Mouse (Mus musculus) midbrain, embryonic 14.5 days (tissue): ENCODE measurements at regions not wholly inside any gene's neighbourhood (a gene's known extent, or its start where the extent isn't known, plus 50 kb on each side); places are given as distances from the start of the nearest gene placed in this dataset.

Source experiments
- ATAC-seq: fragments of 200-750 bp; cut with Nextera tagmentation; 2 replicates; pipeline ENCODE4 v1.8.0; 2017; ENCODE audit warnings: moderate number of reproducible peaks, moderate library complexity; ENCODE audit not compliant: low FRiP score, low TSS enrichment
- DNase-seq: peaks from one replicate; pipeline ENCODE4 v3.0.0-alpha.2; 2015
- H3K27ac ChIP-seq: fragments of 300-500 bp; sonication (generic); replicated peaks from 2 replicates; pipeline ENCODE4 v1.5.1; 2014; ENCODE audit warnings: mild to moderate bottlenecking, low read depth, low read length, moderate library complexity
- H3K27me3 ChIP-seq: fragments of 300-500 bp; sonication (generic); 2 replicates; pipeline ENCODE4 v1.6.1; 2014; ENCODE audit warnings: low read length, control low read depth, mixed read lengths; ENCODE audit not compliant: control insufficient read depth, insufficient read depth
- H3K36me3 ChIP-seq: fragments of 300-500 bp; sonication (generic); 2 replicates; pipeline ENCODE4 v1.6.1; 2014; ENCODE audit warnings: low read length, control low read depth; ENCODE audit not compliant: control insufficient read depth, insufficient read depth
- H3K4me1 ChIP-seq: fragments of 300-500 bp; sonication (generic); 2 replicates; pipeline ENCODE4 v1.6.1; 2014; ENCODE audit warnings: mild to moderate bottlenecking, antibody characterized with exemption, low read length, control low read depth; ENCODE audit not compliant: control insufficient read depth, insufficient read depth
- H3K4me2 ChIP-seq: fragments of 300-500 bp; sonication (generic); 2 replicates; pipeline ENCODE4 v1.6.1; 2014; ENCODE audit warnings: mild to moderate bottlenecking, low read length, moderate library complexity
- H3K4me3 ChIP-seq: fragments of 300-500 bp; sonication (generic); replicated peaks from 2 replicates; pipeline ENCODE4 v1.5.1; 2014; ENCODE audit warnings: low read depth, low read length
- H3K9ac ChIP-seq: fragments of 300-500 bp; sonication (generic); replicated peaks from 2 replicates; pipeline ENCODE4 v1.6.1; 2014; ENCODE audit warnings: mild to moderate bottlenecking, low read length, moderate library complexity
- H3K9me3 ChIP-seq: fragments of 300-500 bp; sonication (generic); 2 replicates; pipeline ENCODE4 v1.6.1; 2016; ENCODE audit warnings: low read length, control low read depth, mixed read lengths; ENCODE audit not compliant: control insufficient read depth
- WGBS: fragments of 180-500 bp; shearing (Covaris S2); extraction: QIAGEN DNeasy Blood & Tissue Kit; methylation state at CpG from one replicate; pipeline ENCODE4 v1.1.7; 2014; 5-methylcytosine and 5-hydroxymethylcytosine counted together

DNA sequence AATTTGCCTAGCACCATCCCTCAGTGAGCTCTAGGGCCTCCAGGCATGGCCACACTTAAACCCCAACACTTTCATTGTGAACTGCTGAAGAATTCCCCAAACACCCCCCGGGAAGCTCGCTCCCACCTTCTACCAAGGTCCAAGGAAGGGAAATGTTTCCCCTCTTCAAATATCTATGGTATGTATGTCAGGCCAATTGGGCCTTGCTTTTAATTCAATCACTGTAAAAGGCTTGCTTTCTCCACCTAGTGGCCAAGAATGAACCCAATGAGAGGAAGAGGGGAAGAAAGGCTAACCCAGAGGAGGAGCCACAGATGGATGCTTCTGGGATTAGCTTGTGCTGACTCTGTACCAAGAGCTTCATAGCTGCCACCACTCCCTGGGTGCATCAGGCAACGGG, 336.3 kb upstream of the Tgfbr2 start:
- no peaks in the 10 kb centered on the region for H3K9me3 ChIP-seq
- H3K27ac ChIP-seq: no peak overlapping the region
- no peaks in the 10 kb centered on the region for H3K27me3 ChIP-seq
- no peak overlapping the region for H3K9ac ChIP-seq
- peak; percentile 73 for DNase-seq
- no peaks in the 10 kb centered on the region for H3K4me1 ChIP-seq
- no peak for ATAC-seq
- H3K4me2 ChIP-seq: no peak overlapping the region
- no peaks in the 10 kb centered on the region for H3K36me3 ChIP-seq
- 62% methylated on average over 3 of the region's 3 CpGs for WGBS
- no peak overlapping the region for H3K4me3 ChIP-seq

GRCm38 (mm10) chr9:116507756-116508155, 332.6 kb upstream of the Tgfbr2 start:
- Histone ChIP-seq H3K27me3 (no peaks in the 10 kb centered on the region), H3K27ac (no peak overlapping the region), H3K36me3 (no peaks in the 10 kb centered on the region), H3K9me3 (no peaks in the 10 kb centered on the region), H3K4me2 (no peak overlapping the region), H3K4me1 (no peaks in the 10 kb centered on the region), H3K9ac (no peak overlapping the region), H3K4me3 (no peak overlapping the region)
- WGBS: 85% methylated on average over 5 of the region's 5 CpGs
- no peak for DNase-seq
- ATAC-seq: no peak

GRCm38 (mm10) chr9:116502831-116503230, 327.7 kb upstream of the Tgfbr2 start:
- 41% methylated on average over 5 of the region's 5 CpGs for WGBS

DNA sequence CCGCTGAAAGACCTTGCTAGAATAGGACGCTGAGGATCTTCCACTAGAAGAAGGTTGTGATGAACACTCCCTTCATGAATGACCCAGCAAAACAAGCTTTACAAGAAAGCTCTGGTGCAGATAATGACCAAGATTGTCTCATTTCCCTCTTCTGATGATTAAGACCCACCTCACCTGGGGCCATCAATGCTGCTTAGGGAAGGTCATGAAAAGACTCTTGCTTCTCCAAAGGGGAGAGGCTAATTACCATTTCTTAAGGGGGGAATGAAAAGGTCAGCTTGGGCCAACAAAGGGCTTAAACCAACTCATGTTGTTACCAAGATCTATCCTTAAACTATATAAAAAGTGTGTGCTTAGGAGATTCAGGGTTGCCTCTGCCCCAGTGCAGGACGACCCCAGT, 325.8 kb upstream of the Tgfbr2 start:
- Histone ChIP-seq H3K4me2 (no peak overlapping the region), H3K27ac (no peak overlapping the region), H3K27me3 (no peaks in the 10 kb centered on the region), H3K9ac (no peak overlapping the region), H3K36me3 (no peaks in the 10 kb centered on the region), H3K9me3 (no peaks in the 10 kb centered on the region), H3K4me1 (no peaks in the 10 kb centered on the region), H3K4me3 (no peak overlapping the region)
- 71% methylated on average over 3 of the region's 3 CpGs for WGBS
- DNase-seq: no peak
- no peak for ATAC-seq

More at GRCm38 (mm10) chr9:116502831-116503230, 327.7 kb upstream of the Tgfbr2 start:
- no peak for DNase-seq
- Histone ChIP-seq H3K9me3 (no peaks in the 10 kb centered on the region), H3K9ac (no peak overlapping the region), H3K36me3 (no peaks in the 10 kb centered on the region), H3K27me3 (no peaks in the 10 kb centered on the region), H3K27ac (no peak overlapping the region), H3K4me2 (no peak overlapping the region), H3K4me3 (no peak overlapping the region), H3K4me1 (no peaks in the 10 kb centered on the region)
- no peak for ATAC-seq

GRCm38 (mm10) chr9:116491227-116491626, 316.1 kb upstream of the Tgfbr2 start:
- WGBS: 87% methylated on average over 2 of the region's 2 CpGs
- DNase-seq: no peak

DNA sequence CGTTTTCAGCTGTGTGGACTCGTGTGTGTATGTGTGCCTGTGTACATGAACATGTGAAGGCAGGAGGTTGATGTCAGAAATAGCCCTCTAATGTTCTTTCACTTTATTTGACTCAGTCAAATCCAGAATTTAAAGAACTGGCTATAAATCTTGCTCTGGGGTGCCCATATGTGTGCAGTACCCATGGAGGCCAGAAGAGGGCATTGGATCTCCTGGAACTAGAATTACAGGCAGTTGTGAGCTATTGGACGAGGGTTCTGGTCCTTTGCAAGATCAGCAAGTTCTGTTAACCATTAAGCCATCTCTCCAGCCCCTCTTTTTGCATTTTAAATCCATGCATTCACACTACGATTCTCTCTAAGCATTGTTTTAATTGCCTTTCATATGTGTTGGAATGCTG, 314.6 kb upstream of the Tgfbr2 start:
- DNase-seq (peak; percentile 48), ATAC-seq (no peak)
- Histone ChIP-seq H3K9ac (no peak overlapping the region), H3K36me3 (no peaks in the 10 kb centered on the region), H3K27me3 (no peaks in the 10 kb centered on the region), H3K9me3 (peaks cover 5% of the 10 kb centered on the region; the same call in 1 of the 2 replicates), H3K27ac (no peak overlapping the region), H3K4me3 (no peak overlapping the region), H3K4me2 (no peak overlapping the region), H3K4me1 (no peaks in the 10 kb centered on the region)
- 72% methylated on average over 4 of the region's 4 CpGs for WGBS

More at GRCm38 (mm10) chr9:116491227-116491626, 316.1 kb upstream of the Tgfbr2 start:
- no peak for ATAC-seq
- Histone ChIP-seq H3K4me3 (no peak overlapping the region), H3K4me2 (no peak overlapping the region), H3K4me1 (no peaks in the 10 kb centered on the region), H3K27ac (no peak overlapping the region), H3K36me3 (no peaks in the 10 kb centered on the region), H3K9me3 (peaks cover 5% of the 10 kb centered on the region; the same call in 1 of the 2 replicates), H3K9ac (no peak overlapping the region), H3K27me3 (no peaks in the 10 kb centered on the region)

- H3K27ac ChIP-seq: no peak overlapping the region; the same call in 1 of the 2 replicates
- H3K9ac ChIP-seq: no peak overlapping the region
- no peaks in the 10 kb centered on the region for H3K36me3 ChIP-seq
- DNase-seq (no peak), ATAC-seq (no peak)
- no peak overlapping the region for H3K4me2 ChIP-seq
- 86% methylated on average over 5 of the region's 5 CpGs for WGBS
- peaks cover 5% of the 10 kb centered on the region; the same call in 1 of the 2 replicates for H3K9me3 ChIP-seq
- H3K27me3 ChIP-seq: no peaks in the 10 kb centered on the region
- no peak overlapping the region for H3K4me3 ChIP-seq
- H3K4me1 ChIP-seq: no peaks in the 10 kb centered on the region
Observed at GRCm38 (mm10) chr9:116489273-116489672, 314.1 kb upstream of the Tgfbr2 start.

DNA sequence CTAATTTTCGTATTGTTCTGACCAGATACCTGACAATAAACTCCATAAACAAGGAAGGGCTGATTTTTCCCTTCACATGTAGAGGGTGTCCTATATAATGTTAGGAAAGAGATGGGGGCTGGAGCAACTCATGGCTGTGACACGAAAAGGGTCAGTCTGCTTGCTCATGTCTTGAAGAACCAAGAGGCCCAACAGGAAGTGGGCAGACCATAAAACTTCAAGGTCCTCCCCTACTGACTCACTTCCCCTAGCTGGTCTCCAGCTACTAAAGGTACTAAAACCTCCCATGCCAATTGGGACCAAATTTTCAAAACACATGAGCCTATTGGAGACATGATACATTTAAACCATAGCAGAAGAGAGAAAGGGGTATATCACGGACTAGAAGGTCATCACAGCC, 302.1 kb upstream of the Tgfbr2 start:
- 80% methylated on average over 3 of the region's 3 CpGs for WGBS
- no peaks in the 10 kb centered on the region for H3K36me3 ChIP-seq
- H3K4me2 ChIP-seq: no peak overlapping the region
- no peak overlapping the region for H3K27ac ChIP-seq
- no peak for ATAC-seq
- no peak for DNase-seq
- no peak overlapping the region for H3K9ac ChIP-seq
- no peaks in the 10 kb centered on the region for H3K27me3 ChIP-seq
- H3K9me3 ChIP-seq: no peaks in the 10 kb centered on the region
- H3K4me3 ChIP-seq: no peak overlapping the region
- H3K4me1 ChIP-seq: no peaks in the 10 kb centered on the region

GRCm38 (mm10) chr9:116475206-116475955, 300.2 kb upstream of the Tgfbr2 start:
- H3K27me3 ChIP-seq: no peaks in the 10 kb centered on the region
- no peak for ATAC-seq
- H3K4me1 ChIP-seq: no peaks in the 10 kb centered on the region
- 82% methylated on average over 12 of the region's 12 CpGs for WGBS
- H3K9me3 ChIP-seq: no peaks in the 10 kb centered on the region
- no peak overlapping the region for H3K9ac ChIP-seq
- no peaks in the 10 kb centered on the region for H3K36me3 ChIP-seq
- no peak overlapping the region for H3K4me3 ChIP-seq
- H3K27ac ChIP-seq: no peak overlapping the region
- H3K4me2 ChIP-seq: no peak overlapping the region
- no peak for DNase-seq
